Mouse (Mus musculus) thymus, adult 2 months (tissue): Measurements from ENCODE around the gene Bcas3. TPM values are rescaled to one million over a fixed set of nuclear protein-coding genes. Genes with fewer than 3 reads are reported as not detected.

ENCODE experiments used
- DNase-seq: peaks from one replicate; pipeline ENCODE4 v3.0.0; 2021
- H3K27ac ChIP-seq: fragments of 200-500 bp; 2 replicates; pipeline ENCODE4 v1.5.1; 2012; ENCODE audit warnings: low read length, control low read depth; ENCODE audit not compliant: control insufficient read depth, insufficient read depth
- H3K27me3 ChIP-seq: fragments of 200-500 bp; 2 replicates; pipeline ENCODE4 v1.6.1; 2012; ENCODE audit warnings: mild to moderate bottlenecking, low read length, moderate library complexity, mixed read lengths; ENCODE audit not compliant: control insufficient read depth, insufficient read depth
- H3K36me3 ChIP-seq: fragments of 200-500 bp; 2 replicates; pipeline ENCODE4 v1.6.1; 2012; ENCODE audit warnings: mild to moderate bottlenecking, low read length, moderate library complexity; ENCODE audit not compliant: control insufficient read depth, insufficient read depth
- H3K4me1 ChIP-seq: fragments of 200-500 bp; replicated peaks from 2 replicates; pipeline ENCODE4 v1.6.1; 2012; ENCODE audit warnings: low read length; ENCODE audit not compliant: control insufficient read depth, insufficient read depth
- H3K4me3 ChIP-seq: fragments of 200-500 bp; 2 replicates; pipeline ENCODE4 v1.5.1; 2012; ENCODE audit warnings: mild to moderate bottlenecking, low read length, control low read depth, moderate library complexity; ENCODE audit not compliant: control insufficient read depth, insufficient read depth
- CTCF ChIP-seq: fragments of 200-500 bp; IDR thresholded peaks from 2 replicates; pipeline ENCODE4 v1.5.1; 2012; ENCODE audit warnings: mild to moderate bottlenecking, control low read depth, low read length, moderate library complexity, borderline replicate concordance; ENCODE audit not compliant: control insufficient read depth, poor library complexity, insufficient read depth; ENCODE audit errors: extremely low read depth
- POLR2A ChIP-seq: fragments of 200-500 bp; IDR thresholded peaks from 2 replicates; pipeline ENCODE4 v1.6.1; 2012; ENCODE audit warnings: mild to moderate bottlenecking, low read length, control low read depth, moderate library complexity; ENCODE audit not compliant: control insufficient read depth, poor library complexity, insufficient read depth; ENCODE audit errors: extremely low read depth
- WGBS: fragments of 180-500 bp; shearing (Covaris S2); methylation state at CpG from one replicate; pipeline ENCODE4 v1.1.7; 2018; 5-methylcytosine and 5-hydroxymethylcytosine counted together
- polyA plus RNA-seq: library from polyadenylated mRNA; depleted of rRNA; stranded (reverse); fragments of >200 nt; gene quantifications from 2 replicates; pipeline ENCODE4 v1.2.3, GENCODE M21; 2012

The Bcas3 gene
- polyA plus RNA-seq, 1 experiment: 42.5 TPM

GRCm38 (mm10) chr11:85648893-85649292, 295.9 kb downstream of the Bcas3 start:
- H3K27me3 ChIP-seq: no peaks in the 10 kb centered on the region
- H3K4me1 ChIP-seq: no peaks in the 10 kb centered on the region
- DNase-seq: no peak
- no peaks in the 10 kb centered on the region for H3K36me3 ChIP-seq
- WGBS: 66% methylated on average over 3 of the region's 3 CpGs
- H3K4me3 ChIP-seq: no peak overlapping the region
- TF ChIP-seq POLR2A: no peak
- TF ChIP-seq CTCF: no peak
- no peak overlapping the region for H3K27ac ChIP-seq

- Histone ChIP-seq H3K4me3 (no peak overlapping the region), H3K4me1 (no peaks in the 10 kb centered on the region), H3K27me3 (no peaks in the 10 kb centered on the region), H3K36me3 (no peaks in the 10 kb centered on the region), H3K27ac (no peak overlapping the region)
- WGBS: 97% methylated on average over 9 of the region's 9 CpGs
- DNase-seq: no peak
- no peak for TF ChIP-seq CTCF
- TF ChIP-seq POLR2A: no peak
These were observed 296.4 kb downstream of the Bcas3 start for GRCm38 (mm10) chr11:85649373-85649772.

DNA sequence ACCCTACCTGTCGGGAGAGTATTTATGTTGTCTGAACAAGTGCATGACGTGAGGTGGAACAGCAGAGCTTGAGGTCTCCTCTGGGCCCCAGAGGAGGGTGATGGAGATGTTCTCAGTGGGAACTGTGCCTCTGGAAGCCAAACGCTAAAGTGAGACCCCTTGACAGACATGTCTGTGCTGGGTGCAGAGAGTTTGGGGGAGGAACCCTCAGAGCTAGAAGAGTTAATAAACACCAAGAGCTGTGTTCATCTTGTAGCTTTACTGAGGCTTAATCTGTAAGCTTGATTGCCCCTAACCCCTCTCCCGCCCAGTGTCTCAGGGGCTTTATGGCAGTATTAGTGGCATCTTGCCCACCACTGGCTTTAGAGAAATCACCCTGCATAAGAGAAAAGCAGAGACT, 304.5 kb downstream of the Bcas3 start:
- 96% methylated on average over 4 of the region's 4 CpGs for WGBS
- TF ChIP-seq CTCF: no peak
- TF ChIP-seq POLR2A: no peak
- Histone ChIP-seq H3K4me3 (no peak overlapping the region), H3K4me1 (no peaks in the 10 kb centered on the region), H3K36me3 (no peaks in the 10 kb centered on the region), H3K27ac (no peak overlapping the region), H3K27me3 (no peaks in the 10 kb centered on the region)
- no peak for DNase-seq

DNA sequence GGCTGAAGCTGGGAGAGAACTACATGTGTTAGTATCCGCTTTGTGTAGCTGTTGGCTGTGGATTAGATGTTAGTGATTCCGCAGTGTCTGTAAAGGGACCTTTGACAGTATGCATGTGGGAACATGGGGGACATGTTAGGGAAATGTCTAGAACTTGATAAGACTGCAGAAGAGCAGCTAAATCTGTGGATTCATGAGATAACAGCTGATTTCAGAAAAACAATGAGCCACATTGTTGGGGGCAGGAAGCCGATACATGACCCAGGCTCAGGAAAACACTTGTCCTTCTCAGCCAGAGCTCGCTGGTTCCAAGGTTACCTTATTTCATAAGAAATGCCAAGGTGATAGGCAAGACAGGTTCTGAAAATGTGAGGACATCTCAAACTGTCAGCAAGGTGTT, 307.3 kb downstream of the Bcas3 start:
- H3K4me1 ChIP-seq: no peaks in the 10 kb centered on the region
- TF ChIP-seq CTCF: no peak
- no peak for TF ChIP-seq POLR2A
- no peak overlapping the region for H3K4me3 ChIP-seq
- no peaks in the 10 kb centered on the region for H3K36me3 ChIP-seq
- H3K27me3 ChIP-seq: no peaks in the 10 kb centered on the region
- no peak for DNase-seq
- WGBS: 98% methylated on average over 4 of the region's 4 CpGs
- H3K27ac ChIP-seq: no peak overlapping the region

DNA sequence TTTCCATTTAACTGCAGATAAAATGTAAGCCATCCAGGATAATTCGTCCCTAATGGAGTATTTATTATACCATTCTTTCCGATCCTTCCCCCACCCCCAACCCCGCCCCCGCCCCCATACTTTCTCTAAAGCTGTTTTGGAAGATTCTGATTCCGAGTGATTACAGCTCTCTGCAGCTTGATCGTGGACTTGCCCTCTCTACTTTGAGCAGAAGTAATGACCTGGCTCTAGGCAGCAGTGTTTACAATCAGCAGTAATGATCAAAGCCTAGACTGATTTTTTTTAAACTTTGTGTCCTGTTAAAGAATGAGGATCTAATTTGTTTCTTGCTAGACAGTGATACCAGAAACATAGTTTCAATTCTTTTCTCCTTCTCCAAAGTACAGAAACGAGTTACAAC, 314.2 kb downstream of the Bcas3 start:
- TF ChIP-seq CTCF (no peak), POLR2A (no peak)
- Histone ChIP-seq H3K36me3 (no peaks in the 10 kb centered on the region), H3K27ac (no peak overlapping the region)

DNA sequence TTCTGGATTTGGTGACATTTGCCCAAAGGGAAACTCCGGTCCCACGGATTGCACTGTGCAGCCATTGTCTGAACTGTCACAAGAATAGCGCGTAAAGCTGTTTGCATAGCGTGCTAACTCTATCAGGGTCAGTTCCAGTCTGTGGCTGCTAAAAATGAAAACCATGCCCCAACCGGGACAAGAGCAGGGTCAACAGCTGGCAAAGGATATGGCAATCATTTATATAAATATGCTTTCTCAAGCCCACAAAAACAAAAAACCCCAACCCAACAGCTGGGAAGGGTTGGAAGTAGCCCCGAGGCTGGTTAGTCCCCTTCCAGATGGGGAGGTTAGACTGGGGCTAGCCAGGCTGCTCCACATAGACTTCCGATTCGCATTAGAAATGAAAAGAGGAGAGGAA, 314.8 kb downstream of the Bcas3 start:
- Histone ChIP-seq H3K4me3 (no peak overlapping the region), H3K27ac (no peak overlapping the region), H3K4me1 (no peaks in the 10 kb centered on the region), H3K27me3 (no peaks in the 10 kb centered on the region), H3K36me3 (no peaks in the 10 kb centered on the region)
- DNase-seq: no peak
- 88% methylated on average over 9 of the region's 9 CpGs for WGBS
- TF ChIP-seq POLR2A: no peak
- no peak for TF ChIP-seq CTCF

More for the DNA sequence above, 314.2 kb downstream of the Bcas3 start:
- DNase-seq: no peak
- no peaks in the 10 kb centered on the region for H3K27me3 ChIP-seq
- WGBS: 82% methylated on average over 7 of the region's 7 CpGs
- no peak overlapping the region for H3K4me3 ChIP-seq
- no peaks in the 10 kb centered on the region for H3K4me1 ChIP-seq

DNA sequence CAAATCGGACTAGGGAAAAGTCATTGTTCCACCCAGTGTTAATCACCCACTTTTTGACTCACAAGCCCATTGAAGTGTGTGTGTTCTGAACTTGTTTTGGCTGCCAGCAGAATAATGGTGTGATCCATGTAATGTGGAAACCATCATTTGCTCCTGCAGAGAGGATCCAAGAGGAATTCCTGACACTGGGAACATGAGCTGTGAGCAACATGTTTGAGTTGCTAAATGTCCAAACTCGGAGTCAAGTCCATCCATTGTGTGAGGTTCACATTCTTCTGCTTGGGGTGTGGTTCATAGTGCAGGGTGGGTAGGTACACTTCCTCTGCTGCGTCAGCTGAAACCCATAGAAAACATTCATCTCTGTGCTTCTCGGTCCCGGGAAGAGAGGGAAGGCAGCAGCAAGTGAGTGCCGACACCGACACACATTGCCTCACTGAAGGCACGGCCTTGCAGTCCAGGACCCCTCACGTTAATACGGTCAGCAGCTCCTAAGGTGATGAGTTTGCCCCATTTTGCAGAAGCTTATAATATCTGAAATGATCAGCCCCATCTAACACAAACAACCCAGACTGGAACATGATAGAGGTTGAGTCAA, 320.0 kb downstream of the Bcas3 start:
- Histone ChIP-seq H3K4me1 (no peaks in the 10 kb centered on the region), H3K27ac (no peak overlapping the region)

More for the DNA sequence above, 320.0 kb downstream of the Bcas3 start:
- H3K27me3 ChIP-seq: no peaks in the 10 kb centered on the region
- no peak for DNase-seq
- TF ChIP-seq POLR2A (no peak), CTCF (no peak)
- 90% methylated on average over 10 of the region's 10 CpGs for WGBS
- no peaks in the 10 kb centered on the region for H3K36me3 ChIP-seq
- no peak overlapping the region for H3K4me3 ChIP-seq
